Mouse (Mus musculus) liver, adult 2 months (tissue): Measurements from ENCODE around the gene Il13.

ENCODE experiments used
- CTCF ChIP-seq: fragments of 200-500 bp; IDR thresholded peaks from 2 replicates; pipeline ENCODE4 v1.5.1; 2011; ENCODE audit warnings: low read depth, low read length, control low read depth
- POLR2A ChIP-seq: fragments of 200-500 bp; IDR thresholded peaks from 2 replicates; pipeline ENCODE4 v1.6.1; 2011; ENCODE audit warnings: low read length, control low read depth; ENCODE audit not compliant: insufficient read depth; ENCODE audit errors: extremely low read depth

DNA sequence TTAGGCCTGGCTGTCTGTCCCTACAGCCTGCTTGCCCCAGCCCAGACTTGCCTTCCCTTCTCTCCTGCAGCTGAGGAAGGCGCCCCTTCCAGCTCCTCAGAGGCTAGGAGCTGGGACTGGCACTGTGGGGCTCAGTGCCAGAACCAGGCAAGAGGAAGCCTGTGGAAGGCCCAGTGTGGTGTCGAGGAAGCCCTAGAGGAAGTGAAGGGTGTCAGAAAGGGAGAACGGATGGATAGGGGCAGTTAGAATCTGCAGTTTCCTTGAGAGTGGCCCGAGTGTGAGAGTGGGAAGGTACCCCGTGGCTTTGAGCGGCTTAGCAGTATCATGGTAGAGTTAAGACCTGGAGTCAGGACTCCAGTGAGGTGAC is 12.1 kb downstream of the Il13 start:
- TF ChIP-seq CTCF (no peak), POLR2A (no peak)
